Mouse (Mus musculus) NIH3T3 (cell line): ENCODE measurements around the gene Cnpy3.
"Not testable (repeated sequence)": the region's sequence is repeated elsewhere in the genome, so short reads cannot be mapped to it uniquely, and the experiment has no call there.

Experiments
- DNase-seq: peaks from one replicate; pipeline ENCODE4 v3.0.0-alpha.2; 2012; ENCODE audit warnings: low read depth

Cnpy3 gene

DNA sequence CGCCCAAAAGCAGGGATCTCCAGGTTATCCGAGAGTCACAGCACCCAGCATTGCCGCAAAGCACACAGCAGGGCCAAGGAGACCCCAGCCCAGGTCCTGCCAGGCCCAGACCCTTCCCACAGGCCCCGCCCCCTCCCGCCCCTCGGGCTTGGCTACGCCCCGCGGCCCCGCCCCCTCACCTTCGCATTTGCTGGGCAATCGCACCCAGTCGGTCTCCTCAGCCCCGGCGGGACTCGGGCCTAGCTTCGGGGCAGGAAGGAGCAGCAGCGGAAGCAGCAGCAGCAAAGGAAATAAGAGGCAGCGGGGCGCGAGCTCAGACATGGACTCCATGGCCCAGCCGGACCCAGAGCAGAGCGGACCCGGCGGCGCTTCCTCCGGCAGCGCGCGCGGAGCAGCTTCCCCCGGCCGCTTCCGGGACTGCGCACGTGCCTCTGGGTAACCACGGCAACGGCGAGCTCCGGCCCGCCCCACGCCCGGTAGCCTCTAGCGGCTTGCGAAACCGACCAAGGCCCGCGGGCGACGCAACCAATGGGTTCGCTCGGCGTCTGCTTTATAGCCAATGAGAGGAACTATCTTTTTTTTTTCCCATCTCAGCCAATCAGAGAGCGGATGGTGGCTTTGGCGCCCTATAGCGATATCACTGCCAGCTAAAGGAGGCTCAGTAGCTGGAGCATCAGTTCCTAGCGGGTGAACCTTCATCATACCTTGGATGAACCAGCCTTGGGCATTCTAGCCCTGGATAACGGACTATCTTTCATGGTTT lies at the start of gene Cnpy3:
Gene Cnpy3, minus strand, starts transcription at position 421 of the 763 bp plus-strand sequence.
- DNase-seq, result peak; percentile 99

DNA sequence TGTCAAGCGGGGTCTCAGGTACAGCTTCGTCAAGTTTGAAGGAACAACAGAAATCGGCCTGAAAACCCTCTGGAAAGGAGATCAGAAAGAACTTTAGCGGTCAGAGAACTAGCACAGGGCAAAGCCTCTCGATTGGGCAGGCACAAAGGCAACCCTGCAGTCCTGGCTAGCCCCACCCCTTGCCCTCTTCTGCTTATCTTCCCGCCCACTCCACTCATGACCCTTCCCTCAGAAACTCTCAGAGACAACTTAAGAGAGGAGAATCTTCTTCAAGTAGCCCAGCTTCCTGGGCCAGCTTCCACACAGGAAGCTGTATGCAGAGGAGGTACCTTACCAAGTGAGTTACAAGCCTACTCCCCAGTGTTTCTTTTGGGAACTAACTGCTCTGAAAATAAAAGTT lies 49.7 kb upstream of the Cnpy3 start:
- DNase-seq, result no peak

- DNase-seq, result no peak
Measured at GRCm38 (mm10) chr17:46799680-46800079, 47.7 kb upstream of the Cnpy3 start.

DNA sequence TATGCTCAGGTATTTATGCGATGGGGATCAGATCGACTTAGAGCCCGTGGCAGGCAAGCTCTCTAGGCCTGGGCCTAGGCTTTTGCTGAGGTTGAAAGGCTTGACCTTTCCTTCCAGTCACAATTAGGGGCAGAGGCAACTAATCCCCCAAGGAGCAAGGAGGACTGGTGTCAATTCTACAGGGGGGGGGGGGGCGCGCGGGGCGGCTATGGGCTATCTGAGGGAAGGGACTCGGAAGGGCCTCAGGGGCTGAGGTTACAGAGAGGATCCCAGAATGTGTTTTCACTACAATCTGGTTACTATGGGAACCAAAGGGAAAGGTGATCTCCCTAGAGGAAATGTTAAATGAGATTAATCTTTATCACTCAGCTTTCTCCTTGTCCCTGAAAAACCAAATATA lies 45.4 kb upstream of the Cnpy3 start:
- DNase-seq, result no peak

DNA sequence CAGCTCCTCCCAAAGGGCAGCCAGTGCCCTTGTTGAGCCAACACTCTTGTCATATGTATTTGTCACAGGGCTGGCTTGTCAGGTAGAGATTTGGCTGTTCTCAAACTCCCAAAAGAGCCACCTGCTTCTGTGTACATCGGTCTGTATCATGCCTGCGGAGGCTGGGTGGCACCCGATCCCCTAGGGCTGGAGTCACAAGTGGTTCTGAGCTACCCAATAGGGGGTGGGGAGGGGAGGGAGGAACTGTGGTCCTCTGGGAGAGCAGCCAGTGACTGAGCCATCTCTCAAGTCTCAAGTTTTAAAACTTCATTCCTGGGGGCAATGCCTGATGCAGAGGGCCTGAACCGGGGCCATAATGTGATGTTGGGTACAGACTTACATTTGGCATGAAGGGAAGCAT lies 44.7 kb upstream of the Cnpy3 start:
- DNase-seq, result no peak

DNA sequence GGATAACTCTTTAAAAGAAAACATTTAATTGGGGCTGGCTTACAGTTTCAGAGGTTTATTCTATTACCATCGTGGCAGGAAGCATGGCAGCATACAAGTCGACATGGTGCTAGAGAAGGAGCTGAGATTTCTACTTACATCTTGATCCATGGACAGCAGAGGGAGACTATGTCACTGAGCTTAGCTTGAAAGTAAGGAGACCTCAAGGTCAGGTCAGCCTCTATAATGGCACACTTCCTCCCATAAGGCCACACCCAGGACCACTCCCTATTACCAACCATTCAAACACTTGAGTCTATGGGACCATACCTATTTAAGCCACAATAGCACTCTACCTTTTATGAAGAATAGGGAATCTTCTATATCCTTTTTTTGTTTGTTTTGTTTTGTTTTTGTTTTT lies 40.9 kb upstream of the Cnpy3 start:
- DNase-seq, result no peak

GRCm38 (mm10) chr17:46787974-46788373 lies 36.0 kb upstream of the Cnpy3 start:
- not testable (repeated sequence) for DNase-seq

DNA sequence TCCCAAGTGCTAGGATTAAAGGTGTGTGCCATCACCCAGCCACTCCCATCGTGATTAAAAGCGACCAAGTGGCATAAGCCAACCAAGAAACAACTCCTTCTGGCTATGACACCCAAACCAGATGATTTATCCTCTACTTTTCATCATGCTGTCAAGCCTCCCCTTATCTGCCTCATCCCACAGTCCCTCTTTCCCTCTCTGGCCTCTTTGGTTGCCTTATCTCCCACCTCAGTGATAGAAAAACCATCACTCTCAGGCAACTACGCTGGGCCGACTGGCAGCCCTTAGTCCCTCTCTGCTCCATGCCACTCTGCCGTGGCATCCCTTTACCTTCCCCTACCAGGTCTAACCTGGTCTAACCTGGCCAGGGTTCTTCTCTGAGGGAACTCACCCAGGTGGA lies 34.9 kb upstream of the Cnpy3 start:
- DNase-seq, result no peak

DNA sequence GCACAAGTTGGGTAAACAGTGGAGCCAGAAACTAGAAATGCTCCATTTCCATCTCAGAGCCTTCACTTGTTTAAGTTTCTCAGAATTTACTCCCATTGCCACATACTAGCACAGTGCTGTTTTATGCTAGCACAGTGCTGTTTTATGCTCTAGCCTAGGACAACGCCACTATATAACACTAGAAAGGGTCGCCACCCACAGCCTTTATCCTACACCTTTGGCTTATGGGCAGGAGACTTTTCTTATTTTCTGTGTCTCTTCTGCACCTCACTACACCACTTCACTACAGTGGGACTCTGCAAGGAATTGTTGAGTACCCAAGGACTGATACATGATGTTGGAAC lies 31.2 kb upstream of the Cnpy3 start:
- DNase-seq, result no peak

GRCm38 (mm10) chr17:46782341-46783221 lies 30.6 kb upstream of the Cnpy3 start, which contains the start of gene Rpl7l1:
Gene Rpl7l1, minus strand, starts transcription at chr17:46782672.
- DNase-seq, result peak; percentile 97

- DNase-seq, result no peak
Measured at GRCm38 (mm10) chr17:46781876-46782275, 29.9 kb upstream of the Cnpy3 start.

DNA sequence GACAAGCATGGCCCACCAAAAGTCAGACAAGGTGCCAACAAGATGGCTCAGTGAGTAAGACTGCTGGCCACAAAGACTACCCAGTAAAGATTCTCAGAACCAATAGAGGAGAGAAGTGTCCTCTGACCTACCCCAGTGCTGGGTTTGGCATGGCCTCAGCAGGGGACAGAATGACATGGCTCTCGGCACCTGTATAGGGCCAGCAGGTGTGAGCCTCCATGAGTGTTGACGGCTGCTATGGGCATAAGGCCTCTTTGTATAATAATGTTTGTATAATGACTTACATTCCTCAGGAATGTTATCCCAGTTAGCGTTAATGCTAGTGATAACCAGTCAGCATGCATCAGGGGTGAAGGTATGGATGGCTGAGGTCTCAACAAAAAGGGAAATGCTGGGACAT lies 24.1 kb upstream of the Cnpy3 start:
- DNase-seq, result no peak

- no peak for DNase-seq
Measured at GRCm38 (mm10) chr17:46775070-46775469, 23.1 kb upstream of the Cnpy3 start.

DNA sequence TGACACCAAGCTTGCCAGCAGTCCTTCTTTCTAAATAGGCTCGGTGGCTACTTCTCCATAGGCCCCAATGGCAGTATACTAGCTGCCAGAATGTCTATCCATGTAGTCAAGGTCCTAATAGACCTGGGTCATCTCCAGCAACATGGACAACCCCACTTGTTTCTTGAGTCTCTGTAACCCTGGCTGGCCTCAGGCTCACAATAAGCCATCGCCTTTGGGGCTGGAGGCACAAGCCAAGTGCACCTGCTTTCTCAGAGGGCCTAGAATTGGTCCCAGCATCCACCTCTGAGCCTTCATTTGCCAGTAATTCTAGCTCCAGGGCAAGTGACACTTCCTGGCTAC lies 22.1 kb upstream of the Cnpy3 start:
- DNase-seq, result no peak

DNA sequence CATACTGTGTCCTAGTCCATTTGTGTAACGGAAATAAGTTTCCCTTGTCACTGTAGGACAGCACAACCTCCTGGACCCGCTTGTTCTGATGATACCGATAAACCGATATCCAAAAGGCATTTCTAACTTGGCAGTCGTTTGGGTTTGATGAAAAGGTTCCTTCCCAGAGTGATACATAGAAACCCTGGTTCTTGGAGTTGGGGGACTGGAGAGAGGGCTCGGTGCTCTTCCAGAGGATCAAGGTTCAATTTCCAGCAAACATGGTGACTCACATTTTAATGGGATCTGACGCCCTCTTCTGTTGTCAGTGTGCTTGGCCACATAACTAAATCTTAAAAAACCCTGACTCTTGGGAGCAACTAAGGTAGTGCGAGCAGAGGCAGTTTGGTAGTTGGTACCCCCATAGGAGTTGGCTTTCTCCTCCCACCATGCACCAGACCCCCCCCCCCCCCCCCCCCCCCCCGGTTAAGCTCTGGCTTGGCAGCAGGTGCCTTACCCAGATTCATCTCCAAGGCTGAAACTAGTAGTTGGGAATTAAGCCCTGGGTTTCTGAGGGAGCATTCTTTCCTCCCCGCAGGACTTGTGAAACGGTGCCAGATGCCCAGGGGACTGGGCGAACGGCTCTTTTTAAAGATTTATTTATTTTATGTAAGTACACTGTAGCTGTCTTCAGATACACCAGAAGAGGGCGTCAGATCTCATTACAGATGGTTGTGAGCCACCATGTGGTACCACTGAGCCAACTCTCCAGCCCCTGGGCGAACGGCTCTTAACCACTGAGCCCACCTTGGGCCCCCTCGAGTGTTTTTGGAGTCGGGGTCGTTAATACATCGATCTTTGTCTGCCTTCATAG lies 21.5 kb upstream of the Cnpy3 start:
- peak; percentile 77 for DNase-seq

- peak; percentile 93 for DNase-seq
Measured at GRCm38 (mm10) chr17:46772404-46773277, 20.6 kb upstream of the Cnpy3 start, which contains the start of gene 2310039H08Rik. Gene 2310039H08Rik, plus strand, starts transcription at chr17:46772635.

GRCm38 (mm10) chr17:46772038-46772403 lies 20.0 kb upstream of the Cnpy3 start:
- no peak for DNase-seq

DNA sequence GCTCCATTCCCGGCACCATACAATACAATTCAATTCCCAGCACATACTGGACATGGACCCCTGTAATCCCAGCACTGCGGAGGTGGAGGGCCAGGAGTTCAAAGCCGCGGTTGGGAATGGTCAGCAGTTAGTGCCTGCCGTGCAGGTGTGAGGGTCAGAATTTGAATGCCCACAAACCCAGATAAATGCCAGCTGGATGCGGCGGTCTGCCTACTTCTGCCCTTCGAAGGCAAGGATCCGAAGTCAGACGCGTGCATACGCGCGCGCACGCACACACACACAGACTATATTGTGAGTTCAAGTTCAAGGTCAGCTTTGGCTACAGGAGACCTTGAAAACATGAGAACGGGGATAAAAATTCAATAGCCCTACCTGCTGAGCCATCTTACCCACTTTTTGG lies 19.6 kb upstream of the Cnpy3 start:
- DNase-seq, result no peak

- no peak for DNase-seq
Measured at GRCm38 (mm10) chr17:46771025-46771424, 19.0 kb upstream of the Cnpy3 start.

DNA sequence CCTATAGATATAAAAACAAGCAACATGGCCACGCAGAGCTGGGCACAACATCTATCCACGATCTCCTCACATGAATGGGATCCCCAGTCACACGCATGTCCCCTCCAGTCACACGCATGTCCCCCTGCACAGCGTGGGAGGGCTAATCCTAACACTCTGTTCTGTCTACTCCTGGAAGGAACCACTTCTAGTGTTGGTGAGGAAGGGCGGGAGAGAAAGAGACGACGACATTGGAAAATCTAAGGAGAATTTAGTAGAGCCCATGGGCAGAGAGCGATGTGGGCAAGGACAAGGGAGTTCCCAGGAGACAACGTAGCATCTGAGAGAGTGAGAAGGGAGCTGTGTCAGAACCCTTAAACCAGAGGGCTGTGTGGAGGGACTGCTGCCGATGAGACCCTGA lies 18.5 kb upstream of the Cnpy3 start:
- no peak for DNase-seq

- no peak for DNase-seq
Measured at GRCm38 (mm10) chr17:46767868-46768267, 15.9 kb upstream of the Cnpy3 start.
